Mouse (Mus musculus) G1E (cell line): ENCODE data around the gene Phlpp1.

Experiments
- CTCF ChIP-seq: IDR thresholded peaks from 2 replicates; pipeline ENCODE4 v1.5.1; 2012; ENCODE audit warnings: low read depth, low read length, inconsistent platforms, mixed read lengths
- GATA1 ChIP-seq: IDR thresholded peaks from 2 replicates; pipeline ENCODE4 v1.6.1; 2012; ENCODE audit warnings: borderline replicate concordance, low read length, inconsistent platforms, mixed read lengths
- TAL1 ChIP-seq: conservative IDR thresholded peaks from 2 replicates; pipeline ENCODE4 v1.6.1; 2012; ENCODE audit warnings: low read depth, low read length, inconsistent platforms, mixed read lengths

DNA sequence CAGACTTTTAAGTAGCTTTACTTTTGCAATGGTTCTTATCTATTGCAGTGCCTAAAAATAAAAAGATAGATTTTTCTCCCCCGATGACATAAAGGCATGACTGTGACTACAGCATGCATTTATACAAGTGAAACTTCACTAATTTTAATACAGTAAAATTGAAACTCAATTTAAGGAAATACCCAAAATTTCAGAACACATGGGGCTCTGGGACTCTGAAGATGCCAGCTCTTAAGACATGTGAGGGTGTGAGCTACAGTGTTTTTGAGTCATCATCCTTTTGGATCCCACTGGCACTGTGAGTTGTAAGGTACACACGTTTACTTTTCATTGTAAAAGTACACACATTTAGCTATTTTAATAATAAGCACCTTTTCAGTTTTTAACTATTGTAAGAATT lies 173.7 kb downstream of the Phlpp1 start:
- no peak for TF ChIP-seq CTCF
- no peak for TF ChIP-seq GATA1
- no peak for TF ChIP-seq TAL1
